Mouse (Mus musculus) layer of hippocampus, adult 8-10 months (tissue): ENCODE measurements at regions not wholly inside any gene's neighbourhood (a gene's known extent, or its start where the extent isn't known, plus 50 kb on each side); places are given as distances from the start of the nearest gene placed in this dataset.
A peak's percentile ranks its signal among the peaks of the same experiment; 100 is the strongest.

Source experiments
- DNase-seq, 2 experiments: peaks; one replicate each; pipeline ENCODE4 v3.0.0; 2022; ENCODE audit warnings: low spot score in 2 of 2

GRCm38 (mm10) chr15:63193617-63194491 lies 651.1 kb downstream of the Gsdmc2 start:
- no peak for DNase-seq

- no peak for DNase-seq
Observed at GRCm38 (mm10) chr15:63191731-63192130, 653.2 kb downstream of the Gsdmc2 start.

- DNase-seq: no peak
Observed at GRCm38 (mm10) chr15:63190086-63190485, 654.9 kb downstream of the Gsdmc2 start.

- DNase-seq: no peak
Observed at GRCm38 (mm10) chr15:63171003-63171402, 674.0 kb downstream of the Gsdmc2 start.

- DNase-seq: no peak
Observed at GRCm38 (mm10) chr15:63170171-63170570, 674.8 kb downstream of the Gsdmc2 start.

GRCm38 (mm10) chr15:63166411-63166810 lies 678.6 kb downstream of the Gsdmc2 start:
- DNase-seq: no peak

GRCm38 (mm10) chr15:63163550-63164279 lies 681.3 kb downstream of the Gsdmc2 start:
- no peak for DNase-seq

- peak; percentile 8 to 19 for DNase-seq
Observed at GRCm38 (mm10) chr15:63162881-63163549, 682.0 kb downstream of the Gsdmc2 start.

- DNase-seq: no peak
Observed at GRCm38 (mm10) chr15:63123123-63123688, 721.8 kb downstream of the Gsdmc2 start.

GRCm38 (mm10) chr15:63112918-63113317 lies 732.1 kb downstream of the Gsdmc2 start:
- DNase-seq: no peak

GRCm38 (mm10) chr15:63100093-63100492 lies 744.9 kb downstream of the Gsdmc2 start:
- DNase-seq: no peak

- peak; percentile 56 to 62 for DNase-seq
Observed at GRCm38 (mm10) chr15:63081972-63082371, 763.0 kb downstream of the Gsdmc2 start.

- no peak for DNase-seq
Observed at GRCm38 (mm10) chr15:63079825-63080224, 765.2 kb downstream of the Gsdmc2 start.

- no peak for DNase-seq
Observed at GRCm38 (mm10) chr15:63071921-63072320, 773.1 kb downstream of the Gsdmc2 start.

GRCm38 (mm10) chr15:63067126-63067525 lies 777.9 kb downstream of the Gsdmc2 start:
- no peak for DNase-seq

- no peak for DNase-seq
Observed at GRCm38 (mm10) chr15:63066020-63066439, 778.9 kb downstream of the Gsdmc2 start.

GRCm38 (mm10) chr15:63061891-63062290 lies 783.1 kb downstream of the Gsdmc2 start:
- no peak for DNase-seq

- DNase-seq: no peak
Observed at GRCm38 (mm10) chr15:63060826-63061225, 784.2 kb downstream of the Gsdmc2 start.

- DNase-seq: no peak
Observed at GRCm38 (mm10) chr15:63052570-63053255, 792.3 kb downstream of the Gsdmc2 start.

- peak; percentile 7 to 10 for DNase-seq
Observed at GRCm38 (mm10) chr15:63050033-63050432, 794.9 kb downstream of the Gsdmc2 start.

GRCm38 (mm10) chr15:63042367-63042766 lies 802.6 kb downstream of the Gsdmc2 start:
- no peak for DNase-seq
